ENCODE assay signal across 23 mouse cellular contexts in the genomic region with DNA sequence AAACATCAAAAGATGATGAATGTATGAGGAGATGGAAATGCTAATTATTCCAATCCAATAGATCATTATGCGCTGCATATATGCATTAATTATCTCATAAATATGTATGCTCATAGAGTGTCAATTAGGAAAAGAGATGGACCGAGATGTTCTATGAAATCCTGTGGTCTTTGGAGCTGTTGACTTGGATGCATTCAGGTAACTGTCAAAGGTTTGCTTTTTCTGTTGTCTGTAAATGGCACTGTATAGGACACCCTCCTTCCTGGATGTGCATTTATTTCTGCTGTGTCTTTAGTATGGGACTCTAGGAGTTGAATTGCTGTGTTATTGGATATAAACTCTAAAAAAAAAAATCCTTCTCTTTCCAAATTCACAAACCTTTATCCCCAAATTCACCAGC.
DNase-seq lines count a peak whose midpoint lies in the region; ATAC-seq lines count a peak whose summit lies in the region.
"Had no signal": no experiment of that assay in that cellular context is flagged by ENCODE, and none has a peak within 500 bp of the region (broad histone marks: within the 10 kb centered on the region; RNA-seq: fewer than 3 reads in every experiment).

No protein-coding gene starts in this region.

- H3K9me3 ChIP-seq in forebrain, embryonic 12.5 days = no peaks in the 10 kb centered on the region
- no peaks in the 10 kb centered on the region for H3K9me3 ChIP-seq in forebrain, embryonic 11.5 days (ENCODE audit: control insufficient read depth, low read length)
- no peaks in the 10 kb centered on the region for H3K9me3 ChIP-seq in hindbrain, embryonic 13.5 days
- no peaks in the 10 kb centered on the region for H3K9me3 ChIP-seq in hindbrain, embryonic 16.5 days (ENCODE audit: control insufficient read depth, low read length)
- H3K9me3 ChIP-seq in midbrain, embryonic 13.5 days = no peaks in the 10 kb centered on the region
- no peaks in the 10 kb centered on the region for H3K9me3 ChIP-seq in midbrain, embryonic 11.5 days (ENCODE audit: control insufficient read depth, low read length)
- no peaks in the 10 kb centered on the region for H3K9me3 ChIP-seq in midbrain, embryonic 15.5 days
- H3K9me3 ChIP-seq: embryonic facial prominence, embryonic 15.5 days; G1E had no signal

- no peak for ATAC-seq in forebrain, embryonic 12.5 days (ENCODE audit: low FRiP score)
- no peak for ATAC-seq in forebrain, embryonic 11.5 days (replicated peaks; ENCODE audit: low FRiP score)
- no peak for ATAC-seq in hindbrain, embryonic 13.5 days (ENCODE audit: low FRiP score)
- ATAC-seq in hindbrain, embryonic 16.5 days = no peak
- ATAC-seq in midbrain, embryonic 13.5 days = no peak
- no peak for ATAC-seq in midbrain, embryonic 11.5 days (ENCODE audit: low FRiP score)
- no peak for ATAC-seq in midbrain, embryonic 15.5 days (replicated peaks)
- ATAC-seq: CD4-positive, CD25-positive, alpha-beta regulatory T cell, adult 4 months; inflammation-experienced regulatory T-cells, adult 6 months; intestine, postnatal 0 days had no signal

- no peak for DNase-seq in forebrain, embryonic 11.5 days (ENCODE audit: low spot score)
- DNase-seq in midbrain, embryonic 11.5 days (ENCODE audit: low spot score, missing footprints) = no peak
- DNase-seq in spleen, postnatal 14 days (ENCODE audit: low spot score in 2 of 2) = no peak
- DNase-seq: adrenal gland, adult 8-10 months; adrenal gland, postnatal 36 days; B cell, adult 2 months; cerebellum, postnatal 10 days; embryo, embryonic 11 days; gastrocnemius, adult 2 months; gastrocnemius, postnatal 25 days; heart, postnatal 10 days; heart, postnatal 4 days had no signal

- WGBS in forebrain, embryonic 12.5 days = 63% methylated on average over 2 of the region's 2 CpGs
- 83% methylated on average over 2 of the region's 2 CpGs for WGBS in forebrain, embryonic 11.5 days
- WGBS in hindbrain, embryonic 13.5 days = 51% methylated on average over 2 of the region's 2 CpGs
- 41% methylated on average over 2 of the region's 2 CpGs for WGBS in hindbrain, embryonic 16.5 days
- WGBS in midbrain, embryonic 13.5 days = 51% methylated on average over 2 of the region's 2 CpGs
- WGBS in midbrain, embryonic 11.5 days = 85% methylated on average over 2 of the region's 2 CpGs
- WGBS in midbrain, embryonic 15.5 days = 47% methylated on average over 2 of the region's 2 CpGs

- no peak overlapping the region for H3K4me2 ChIP-seq in forebrain, embryonic 12.5 days
- no peak overlapping the region for H3K4me2 ChIP-seq in forebrain, embryonic 11.5 days (ENCODE audit: low read depth, low read length, severe bottlenecking)
- H3K4me2 ChIP-seq in hindbrain, embryonic 13.5 days = no peak overlapping the region
- no peak overlapping the region for H3K4me2 ChIP-seq in hindbrain, embryonic 16.5 days (ENCODE audit: low read length)
- H3K4me2 ChIP-seq in midbrain, embryonic 13.5 days (replicated peaks) = no peak overlapping the region
- no peak overlapping the region for H3K4me2 ChIP-seq in midbrain, embryonic 11.5 days
- H3K4me2 ChIP-seq in midbrain, embryonic 15.5 days = no peak overlapping the region
- H3K4me2 ChIP-seq: embryonic facial prominence, embryonic 15.5 days had no signal

- H3K9ac ChIP-seq in forebrain, embryonic 12.5 days = no peak overlapping the region
- no peak overlapping the region for H3K9ac ChIP-seq in forebrain, embryonic 11.5 days (ENCODE audit: low read length)
- no peak overlapping the region for H3K9ac ChIP-seq in hindbrain, embryonic 13.5 days
- H3K9ac ChIP-seq in hindbrain, embryonic 16.5 days (ENCODE audit: low read depth, low read length) = no peak overlapping the region
- no peak overlapping the region for H3K9ac ChIP-seq in midbrain, embryonic 13.5 days (replicated peaks)
- H3K9ac ChIP-seq in midbrain, embryonic 11.5 days (ENCODE audit: low read length) = no peak overlapping the region
- no peak overlapping the region for H3K9ac ChIP-seq in midbrain, embryonic 15.5 days
- H3K9ac ChIP-seq: embryonic facial prominence, embryonic 15.5 days had no signal

- H3K27ac ChIP-seq in forebrain, embryonic 12.5 days = peak overlapping the region; percentile 31; the same call in 1 of the 2 replicates
- H3K27ac ChIP-seq in forebrain, embryonic 11.5 days (ENCODE audit: low read depth, low read length) = no peak overlapping the region
- 0 out of 2 replicates have a peak overlapping the region, but pooled peaks have one; percentile 19 for H3K27ac ChIP-seq in hindbrain, embryonic 13.5 days
- no peak overlapping the region for H3K27ac ChIP-seq in hindbrain, embryonic 16.5 days (ENCODE audit: low read depth, low read length)
- H3K27ac ChIP-seq in midbrain, embryonic 13.5 days = peak overlapping the region; percentile 59; the same call in 1 of the 2 replicates
- no peak overlapping the region for H3K27ac ChIP-seq in midbrain, embryonic 11.5 days (ENCODE audit: low read depth, low read length)
- H3K27ac ChIP-seq in midbrain, embryonic 15.5 days = peak overlapping the region; percentile 73; the same call in 1 of the 2 replicates
- H3K27ac ChIP-seq: embryonic facial prominence, embryonic 15.5 days; gastrocnemius, adult 2 months had no signal

- H3K27me3 ChIP-seq in forebrain, embryonic 12.5 days = no peaks in the 10 kb centered on the region
- no peaks in the 10 kb centered on the region for H3K27me3 ChIP-seq in forebrain, embryonic 11.5 days (ENCODE audit: control insufficient read depth, insufficient read depth, low read length)
- no peaks in the 10 kb centered on the region for H3K27me3 ChIP-seq in hindbrain, embryonic 13.5 days
- no peaks in the 10 kb centered on the region for H3K27me3 ChIP-seq in hindbrain, embryonic 16.5 days (replicated peaks; ENCODE audit: control insufficient read depth, insufficient read depth, low read length)
- no peaks in the 10 kb centered on the region for H3K27me3 ChIP-seq in midbrain, embryonic 13.5 days
- no peaks in the 10 kb centered on the region for H3K27me3 ChIP-seq in midbrain, embryonic 11.5 days (ENCODE audit: control insufficient read depth, insufficient read depth, low read length)
- H3K27me3 ChIP-seq in midbrain, embryonic 15.5 days (replicated peaks) = no peaks in the 10 kb centered on the region
- H3K27me3 ChIP-seq: embryonic facial prominence, embryonic 15.5 days had no signal

- H3K4me1 ChIP-seq in forebrain, embryonic 12.5 days = peaks cover 25% of the 10 kb centered on the region
- H3K4me1 ChIP-seq in forebrain, embryonic 11.5 days (replicated peaks; ENCODE audit: control insufficient read depth, insufficient read depth, low read length) = no peaks in the 10 kb centered on the region
- H3K4me1 ChIP-seq in hindbrain, embryonic 13.5 days (replicated peaks) = peaks cover 39% of the 10 kb centered on the region
- peaks cover 7% of the 10 kb centered on the region for H3K4me1 ChIP-seq in hindbrain, embryonic 16.5 days (ENCODE audit: control insufficient read depth, insufficient read depth, low read depth, low read length)
- H3K4me1 ChIP-seq in midbrain, embryonic 13.5 days (replicated peaks) = peaks cover 37% of the 10 kb centered on the region
- H3K4me1 ChIP-seq in midbrain, embryonic 11.5 days (ENCODE audit: control insufficient read depth, insufficient read depth, low read length) = peaks cover 5% of the 10 kb centered on the region
- H3K4me1 ChIP-seq in midbrain, embryonic 15.5 days = peaks cover 22% of the 10 kb centered on the region
- H3K4me1 ChIP-seq: embryonic facial prominence, embryonic 15.5 days had no signal

- H3K36me3 ChIP-seq in forebrain, embryonic 12.5 days (replicated peaks) = no peaks in the 10 kb centered on the region
- no peaks in the 10 kb centered on the region for H3K36me3 ChIP-seq in forebrain, embryonic 11.5 days (ENCODE audit: control insufficient read depth, insufficient read depth, low read length)
- no peaks in the 10 kb centered on the region for H3K36me3 ChIP-seq in hindbrain, embryonic 13.5 days
- H3K36me3 ChIP-seq in hindbrain, embryonic 16.5 days (ENCODE audit: control insufficient read depth, insufficient read depth, low read length) = no peaks in the 10 kb centered on the region
- H3K36me3 ChIP-seq in midbrain, embryonic 13.5 days = no peaks in the 10 kb centered on the region
- no peaks in the 10 kb centered on the region for H3K36me3 ChIP-seq in midbrain, embryonic 11.5 days (ENCODE audit: control insufficient read depth, insufficient read depth, low read length)
- H3K36me3 ChIP-seq in midbrain, embryonic 15.5 days (replicated peaks) = no peaks in the 10 kb centered on the region
- H3K36me3 ChIP-seq: embryonic facial prominence, embryonic 15.5 days; G1E had no signal

- H3K4me3 ChIP-seq in forebrain, embryonic 12.5 days (replicated peaks) = no peak overlapping the region
- no peak overlapping the region for H3K4me3 ChIP-seq in forebrain, embryonic 11.5 days (ENCODE audit: low read depth, low read length)
- H3K4me3 ChIP-seq in hindbrain, embryonic 13.5 days = no peak overlapping the region
- H3K4me3 ChIP-seq in hindbrain, embryonic 16.5 days (ENCODE audit: low read length) = no peak overlapping the region
- H3K4me3 ChIP-seq in midbrain, embryonic 13.5 days (replicated peaks) = no peak overlapping the region
- no peak overlapping the region for H3K4me3 ChIP-seq in midbrain, embryonic 11.5 days (ENCODE audit: low read depth, low read length)
- no peak overlapping the region for H3K4me3 ChIP-seq in midbrain, embryonic 15.5 days
- H3K4me3 ChIP-seq: embryonic facial prominence, embryonic 15.5 days; erythroblast, embryonic 14.5 days; gastrocnemius, adult 2 months had no signal

Comparison
In these comparisons a context has a peak if more than half of its experiments do, and no peak if none do; other contexts are left out.
1. H3K27ac ChIP-seq: peak in forebrain, embryonic 12.5 days (single experiment), hindbrain, embryonic 13.5 days (single experiment), midbrain, embryonic 13.5 days (single experiment) and midbrain, embryonic 15.5 days (single experiment); none in forebrain, embryonic 11.5 days (single experiment), hindbrain, embryonic 16.5 days (single experiment) and midbrain, embryonic 11.5 days (single experiment).